Mouse (Mus musculus): ENCODE measurements around the gene Acyp2.

DNA sequence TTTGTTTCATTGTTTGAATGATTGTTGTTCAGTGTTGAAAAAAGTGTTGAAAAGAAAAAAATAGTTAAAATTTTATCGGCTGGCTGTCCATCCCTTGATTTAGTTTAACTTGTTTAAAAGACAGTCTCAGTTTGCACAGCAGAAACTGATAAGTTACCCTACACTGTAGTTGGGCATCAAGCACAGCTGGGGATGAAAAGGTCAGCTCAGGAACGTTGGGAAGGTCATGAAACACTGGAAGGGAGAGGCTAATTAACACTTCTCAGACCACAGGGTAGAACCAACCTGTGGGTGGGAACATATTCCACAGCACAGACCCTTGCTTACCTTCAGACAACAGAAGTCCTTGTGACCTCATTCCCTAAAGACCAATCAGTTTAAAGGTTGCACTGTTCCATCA lies 152.2 kb downstream of the Acyp2 start:
- no peak for TF ChIP-seq CEBPB (IDR thresholded peaks at IDR 0.05; ENCODE audit: insufficient read depth, poor library complexity, severe bottlenecking)
- no peak for TF ChIP-seq POLR2A (IDR thresholded peaks at IDR 0.05; ENCODE audit: insufficient read length, low read depth)
- no peak for TF ChIP-seq USF1 (IDR thresholded peaks at IDR 0.05; ENCODE audit: low read depth)
- TF ChIP-seq SRF (IDR thresholded peaks at IDR 0.05; ENCODE audit: control insufficient read depth, insufficient read length, low read depth), result no peak
- TF ChIP-seq POLR2AphosphoS2 (IDR thresholded peaks at IDR 0.05; ENCODE audit: insufficient read length, low read depth), result no peak
- no peak for TF ChIP-seq E2F4 (IDR thresholded peaks at IDR 0.05; ENCODE audit: insufficient read depth)
- TF ChIP-seq MAX (IDR thresholded peaks at IDR 0.05; ENCODE audit: low read depth), result no peak
- no peak for TF ChIP-seq TCF12 (IDR thresholded peaks at IDR 0.05; ENCODE audit: insufficient read depth, poor library complexity, severe bottlenecking)
- no peak for TF ChIP-seq MYOG (IDR thresholded peaks at IDR 0.05; ENCODE audit: control insufficient read depth in 1 of 3, insufficient read depth in 1 of 3, insufficient read length in 2 of 3, low read depth in 2 of 3)

All from myocyte (in vitro differentiated cells).